Mouse (Mus musculus): Measurements from ENCODE around the gene Alg1.
"Not testable (repeated sequence)": the region's sequence is repeated elsewhere in the genome, so short reads cannot be mapped to it uniquely, and the experiment has no call there.

Gene Alg1

DNA sequence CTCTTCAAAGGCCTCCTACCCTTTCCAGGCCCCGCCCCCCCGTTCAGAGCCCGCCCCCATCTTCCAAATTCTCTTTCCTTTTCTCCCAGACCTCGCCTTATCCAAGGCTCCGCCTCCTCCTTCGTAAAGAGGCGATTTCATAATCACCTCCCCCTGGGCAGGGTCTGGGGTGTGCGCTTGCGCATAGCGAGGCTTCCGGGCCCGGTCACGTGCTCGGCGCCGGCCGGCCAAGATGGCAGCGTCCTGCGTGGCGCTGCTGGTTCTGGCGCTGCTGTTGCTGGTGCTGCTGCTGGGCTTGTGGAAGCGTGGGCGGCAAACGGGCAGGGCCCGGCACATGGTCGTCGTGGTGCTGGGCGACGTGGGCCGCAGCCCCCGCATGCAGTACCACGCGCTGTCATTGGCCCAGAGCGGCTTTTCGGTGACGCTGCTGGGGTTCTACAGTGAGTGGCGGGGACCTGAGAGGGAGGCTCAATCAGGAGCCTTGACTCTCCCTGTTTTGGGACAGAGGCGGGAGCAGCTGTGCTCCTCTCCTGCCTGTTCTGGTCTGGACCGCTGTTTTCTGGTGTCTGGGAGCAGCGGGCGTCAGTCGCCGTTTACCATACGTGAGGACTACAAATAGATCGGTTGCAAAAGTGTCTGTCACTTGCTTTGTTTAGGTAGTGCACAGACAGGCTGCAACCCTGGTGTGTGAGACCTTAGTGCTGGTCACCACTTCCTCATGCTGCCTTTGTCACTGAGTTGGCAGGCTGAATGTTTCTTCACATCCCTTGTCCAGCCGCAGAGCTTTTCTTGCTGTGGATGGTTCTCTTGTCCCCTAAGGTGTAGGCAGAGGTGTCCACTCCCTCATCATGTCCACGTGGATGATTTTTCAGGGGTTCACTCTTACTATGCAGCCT is at the start of gene Alg1:
Gene Alg1 (plus strand): TSS at position 204 of the 896 bp plus-strand sequence.
- peak; percentile 93 to 94 for DNase-seq (ENCODE audit: low spot score in 2 of 2)

DNA sequence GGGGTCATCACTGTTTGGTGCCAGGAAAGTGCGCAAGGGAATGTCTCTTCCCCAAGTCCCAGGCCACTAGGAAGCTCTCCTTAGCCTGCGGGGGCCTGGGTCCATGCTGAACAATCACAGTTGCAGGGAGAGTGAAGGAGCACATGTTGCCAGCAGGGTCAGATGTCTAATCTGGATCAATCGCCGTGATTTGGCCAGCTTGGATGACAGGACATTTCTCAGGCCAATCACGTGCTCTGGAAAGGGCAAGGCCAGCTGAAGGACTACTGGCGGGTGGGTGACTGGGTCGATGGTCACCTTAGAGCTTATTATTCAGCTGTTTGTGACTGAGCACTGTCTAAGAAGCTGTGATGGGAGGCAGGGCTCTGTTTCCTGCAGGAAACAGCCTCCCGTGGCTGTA is 49.3 kb upstream of the Alg1 start:
- DNase-seq (ENCODE audit: low spot score in 2 of 2), result no peak

DNA sequence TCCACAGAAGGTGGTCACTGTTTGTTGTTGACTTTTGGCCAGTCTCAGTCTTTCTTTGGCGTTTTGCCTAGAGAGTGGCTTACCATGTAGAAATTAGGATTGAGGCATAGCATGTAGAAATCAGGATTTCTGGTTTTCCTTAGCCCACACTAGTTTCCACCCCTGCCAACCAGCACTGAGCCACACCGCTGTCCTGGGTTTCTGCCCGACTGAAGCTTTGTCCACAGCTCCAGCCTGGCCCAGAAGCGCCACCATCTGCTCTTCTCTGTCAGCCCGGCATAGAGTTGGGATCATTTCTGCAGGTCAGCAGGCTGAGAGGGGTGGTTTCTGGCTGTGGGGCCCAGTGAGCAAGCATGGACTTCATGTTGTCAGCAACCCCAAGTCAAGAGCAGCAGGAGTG is 48.5 kb upstream of the Alg1 start:
- DNase-seq (ENCODE audit: low spot score in 2 of 2), result no peak

DNA sequence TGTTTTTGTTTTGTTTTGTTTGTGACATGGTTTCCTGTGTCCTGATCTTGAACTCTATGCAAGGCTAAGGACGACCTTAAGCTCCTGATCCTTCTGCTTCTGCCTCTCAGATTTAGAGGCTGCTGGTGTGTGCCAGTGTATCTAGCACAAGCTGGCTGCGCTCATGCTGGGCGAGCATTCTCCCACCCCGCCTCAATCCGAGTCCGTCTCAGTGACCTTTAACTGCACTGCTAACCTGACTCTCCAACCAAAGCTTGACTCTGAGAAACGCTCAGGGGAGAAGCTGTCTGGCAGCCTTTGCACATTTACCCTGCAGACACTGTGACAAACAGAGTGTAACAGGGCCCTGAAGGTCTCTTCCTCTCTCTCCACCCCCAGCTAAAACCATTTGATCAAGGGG is 47.7 kb upstream of the Alg1 start:
- DNase-seq (ENCODE audit: low spot score in 2 of 2), result no peak

DNA sequence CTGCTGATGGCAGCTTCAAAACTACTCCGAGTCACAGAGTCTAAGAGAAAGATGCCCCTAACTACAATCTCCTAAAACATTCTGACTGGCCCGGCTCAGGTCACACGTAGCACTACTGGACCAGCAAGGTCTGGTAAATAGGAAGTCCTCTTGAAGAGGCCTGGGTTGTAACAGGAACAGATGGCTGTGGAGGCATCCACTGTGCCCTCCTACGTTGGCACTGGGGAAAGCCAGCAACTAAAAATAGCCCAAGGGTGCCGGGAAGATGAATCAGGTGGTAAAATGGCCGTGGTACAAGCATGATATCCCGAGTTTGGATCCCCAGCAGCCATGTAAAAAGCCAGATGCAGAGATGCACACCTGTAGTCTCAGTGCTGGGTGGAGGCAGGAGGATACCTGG is 47.2 kb upstream of the Alg1 start:
- DNase-seq (ENCODE audit: low spot score in 2 of 2), result no peak

DNA sequence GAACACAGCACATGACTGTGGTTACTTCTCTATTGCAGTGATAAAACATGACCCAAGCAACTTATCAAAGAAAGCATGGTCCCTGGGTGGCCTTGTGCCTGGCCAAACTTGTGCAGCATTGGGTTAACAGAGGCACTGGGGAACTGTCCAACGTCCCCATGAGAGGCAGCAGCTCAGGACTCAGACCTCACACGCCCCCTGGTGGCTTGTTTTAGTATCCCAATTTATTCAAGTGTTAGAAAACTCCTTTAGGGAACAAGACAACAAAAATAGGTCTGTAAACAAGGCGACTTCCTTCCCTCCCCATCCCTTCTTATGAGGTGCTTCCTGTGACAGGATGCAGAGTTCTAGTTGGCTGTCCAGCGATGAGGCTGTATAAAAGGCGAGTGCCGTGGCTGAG is 38.3 kb upstream of the Alg1 start:
- DNase-seq (ENCODE audit: low spot score in 2 of 2), result peak in 1 of 2 experiments; percentile 59

DNA sequence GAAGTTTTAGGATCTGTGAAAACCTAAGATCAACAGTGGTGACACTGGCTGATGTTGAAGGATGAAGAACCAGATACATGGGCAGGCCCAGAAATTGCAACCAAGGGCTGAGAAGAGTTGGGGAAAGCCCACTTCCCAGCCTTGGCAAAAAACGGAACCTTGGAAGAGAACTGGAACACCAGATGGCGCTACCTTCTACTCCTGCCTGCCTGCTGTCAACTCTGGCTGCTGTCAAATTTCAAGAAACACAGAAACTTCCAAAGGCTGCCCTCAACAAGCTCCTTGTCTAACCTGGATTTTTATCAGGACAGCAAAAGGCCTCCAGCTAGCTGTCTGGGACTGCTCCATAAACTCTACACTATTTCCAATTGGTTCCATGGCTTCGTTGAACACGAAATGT is 30.7 kb upstream of the Alg1 start:
- DNase-seq (ENCODE audit: low spot score in 2 of 2), result peak in 1 of 2 experiments; percentile 34

DNA sequence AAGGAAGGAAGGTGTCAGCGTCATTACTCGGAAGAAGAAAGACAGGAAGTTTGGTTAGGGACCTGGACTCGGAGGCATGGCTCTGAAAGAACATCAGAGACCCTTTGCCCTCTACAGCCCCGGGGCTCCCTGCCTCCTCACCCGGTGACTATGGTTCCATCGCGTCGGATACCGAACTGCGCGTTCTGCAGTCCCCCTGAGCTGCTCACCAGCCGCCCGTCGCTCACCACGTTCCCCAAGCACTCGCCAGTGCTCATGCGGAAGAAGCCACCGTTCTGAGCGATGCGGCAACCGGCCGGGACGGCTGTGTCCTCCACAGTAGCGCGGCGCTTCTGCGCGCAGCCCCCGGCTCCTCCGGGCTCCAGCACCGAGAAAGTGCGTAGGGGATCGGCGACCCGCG is 30.2 kb upstream of the Alg1 start:
- DNase-seq (ENCODE audit: low spot score in 2 of 2), result no peak

DNA sequence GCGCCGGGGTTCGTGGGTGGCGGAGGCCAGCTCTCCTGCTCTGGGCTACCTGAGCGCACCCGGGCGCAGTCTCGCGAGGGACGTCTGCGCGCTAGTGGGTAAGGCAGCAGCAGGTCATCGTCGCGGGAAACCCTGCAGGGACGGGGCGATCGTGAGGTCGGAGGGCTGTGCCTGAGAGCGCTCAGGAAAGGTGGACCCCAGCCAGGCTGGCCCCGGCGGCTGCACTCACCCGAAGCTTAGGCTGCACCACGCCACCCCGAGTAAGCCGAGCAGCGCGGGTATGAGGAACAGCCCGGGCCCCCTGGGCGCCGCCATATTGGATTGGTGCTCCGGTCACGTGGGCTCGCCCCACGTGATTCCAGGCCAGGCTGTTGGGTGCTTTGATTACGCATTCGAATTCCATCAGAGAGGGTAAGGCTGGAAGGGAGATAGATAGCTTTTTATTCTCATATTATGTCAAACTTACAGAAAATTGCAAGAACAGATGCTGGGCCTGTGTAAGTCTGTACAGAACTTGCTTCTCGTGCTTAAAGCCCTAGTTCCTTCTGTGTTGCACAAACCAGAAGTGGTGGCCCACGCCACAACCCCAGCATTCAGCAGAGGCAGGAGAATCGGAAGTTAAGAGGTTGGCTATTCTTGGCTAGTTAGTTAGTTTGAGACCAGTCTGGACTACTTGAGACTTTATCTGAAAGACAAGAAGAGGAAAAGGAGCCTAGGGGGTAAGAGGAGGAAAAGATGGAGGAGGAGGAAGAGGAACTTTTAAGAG is 29.6 kb upstream of the Alg1 start, which contains the start of gene Nagpa:
Gene Nagpa (minus strand): TSS at position 345 of the 766 bp plus-strand sequence.
- peak; percentile 74 to 82 for DNase-seq (ENCODE audit: low spot score in 2 of 2)

DNA sequence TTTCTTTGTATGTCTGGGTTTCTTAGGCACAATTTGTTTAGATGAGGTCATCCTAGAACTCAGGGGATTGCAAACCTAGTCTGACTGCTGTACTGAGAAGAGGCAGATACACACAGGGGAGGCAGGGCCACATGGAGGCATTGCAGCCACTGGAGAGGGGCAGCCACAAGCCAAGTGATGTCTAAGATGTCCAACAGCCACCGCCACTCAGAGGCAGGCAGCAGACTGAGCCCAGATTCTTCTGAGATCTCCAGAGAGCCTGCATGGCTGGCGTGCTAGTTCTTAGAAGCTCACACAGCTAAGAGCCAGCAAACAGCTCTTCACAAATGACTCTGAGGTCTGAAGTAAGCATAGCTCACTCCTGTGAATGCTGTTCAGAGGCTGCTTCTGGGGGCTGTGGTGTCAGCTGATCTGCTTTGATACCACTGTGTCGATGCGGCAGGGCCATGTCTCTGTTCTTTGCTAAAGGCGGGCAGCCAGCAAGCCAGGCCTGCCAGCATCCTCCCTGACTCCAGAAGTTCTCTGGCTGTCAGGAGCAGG is 27.9 kb upstream of the Alg1 start:
- DNase-seq (ENCODE audit: low spot score in 2 of 2), result no peak

DNA sequence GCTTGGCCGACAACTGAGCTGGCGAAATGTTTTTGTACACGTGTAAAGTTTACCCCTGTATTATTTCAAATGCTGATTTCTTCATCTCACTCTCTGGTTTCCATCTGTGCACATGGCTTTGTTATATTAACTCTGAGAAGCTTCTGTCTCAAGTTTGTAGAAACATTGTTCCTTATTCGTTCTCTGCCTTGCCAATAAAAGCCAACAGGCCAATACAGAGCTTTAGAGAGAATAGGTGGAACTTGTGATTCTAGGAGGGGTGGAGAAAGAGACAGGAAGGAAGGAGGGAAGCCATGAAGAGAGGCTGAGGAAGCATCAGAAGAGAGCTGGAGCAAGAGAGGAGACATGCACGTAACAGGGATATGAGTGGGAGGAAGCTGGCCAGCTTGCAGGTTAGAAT is 27.4 kb upstream of the Alg1 start:
- DNase-seq (ENCODE audit: low spot score in 2 of 2), result no peak

DNA sequence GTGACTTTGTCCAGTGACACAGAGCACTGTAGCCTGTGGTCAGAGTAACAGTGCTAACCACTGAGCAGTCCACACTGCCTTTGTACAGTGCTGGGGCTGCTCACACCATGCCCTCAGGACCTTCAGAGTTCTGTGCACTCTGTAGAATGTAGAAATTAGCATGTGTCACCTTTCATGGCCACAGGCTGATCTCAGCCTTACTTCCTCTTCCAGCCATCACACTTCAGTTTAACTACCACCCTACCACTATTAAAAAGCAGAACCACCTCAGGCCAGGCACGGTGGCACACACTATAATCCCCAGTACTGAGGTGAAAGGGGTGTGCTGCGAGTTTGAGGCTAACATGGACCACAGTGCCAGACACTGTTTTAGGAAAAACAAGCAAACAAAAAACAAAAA is 23.1 kb upstream of the Alg1 start:
- DNase-seq (ENCODE audit: low spot score in 2 of 2), result no peak

DNA sequence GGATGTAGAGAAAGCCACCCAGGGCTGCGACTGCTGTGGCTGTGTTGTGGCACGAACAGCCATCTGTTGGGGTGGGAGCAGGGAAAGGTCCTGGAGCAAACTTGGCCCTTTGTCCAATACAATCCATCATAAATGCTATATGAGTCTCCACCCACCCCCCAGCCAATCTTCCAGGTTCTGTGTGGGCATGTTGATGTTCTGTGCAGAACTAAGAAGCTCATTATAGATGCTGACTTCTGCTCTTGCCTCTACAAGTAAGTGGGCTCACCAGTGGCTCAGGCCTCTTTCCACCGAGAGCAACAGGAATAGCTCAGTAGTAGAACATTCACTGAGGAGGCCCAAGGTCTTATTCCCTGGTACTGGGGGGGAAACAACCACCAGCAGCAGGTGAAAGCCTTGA is 21.3 kb upstream of the Alg1 start:
- DNase-seq (ENCODE audit: low spot score in 2 of 2), result no peak

DNA sequence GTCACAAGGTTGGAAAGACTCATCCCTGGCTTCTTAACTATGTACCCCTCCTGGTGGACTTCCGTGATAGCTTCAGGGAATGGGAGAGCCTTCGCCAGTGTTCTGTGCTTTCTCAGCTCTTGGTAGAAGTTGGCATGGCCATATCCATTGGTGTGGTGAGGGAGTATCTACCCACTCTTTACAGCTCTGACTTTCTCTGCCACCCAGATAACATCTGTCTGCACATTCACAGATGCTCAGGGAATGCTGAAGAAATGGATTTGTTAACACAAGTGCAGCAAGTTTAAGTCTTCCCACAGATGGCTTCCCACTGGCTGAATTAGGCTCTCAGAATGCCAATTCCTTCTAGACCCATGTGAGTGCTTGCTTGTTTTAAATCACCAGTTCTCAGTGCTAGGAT is 19.3 kb upstream of the Alg1 start:
- DNase-seq (ENCODE audit: low spot score in 2 of 2), result no peak

DNA sequence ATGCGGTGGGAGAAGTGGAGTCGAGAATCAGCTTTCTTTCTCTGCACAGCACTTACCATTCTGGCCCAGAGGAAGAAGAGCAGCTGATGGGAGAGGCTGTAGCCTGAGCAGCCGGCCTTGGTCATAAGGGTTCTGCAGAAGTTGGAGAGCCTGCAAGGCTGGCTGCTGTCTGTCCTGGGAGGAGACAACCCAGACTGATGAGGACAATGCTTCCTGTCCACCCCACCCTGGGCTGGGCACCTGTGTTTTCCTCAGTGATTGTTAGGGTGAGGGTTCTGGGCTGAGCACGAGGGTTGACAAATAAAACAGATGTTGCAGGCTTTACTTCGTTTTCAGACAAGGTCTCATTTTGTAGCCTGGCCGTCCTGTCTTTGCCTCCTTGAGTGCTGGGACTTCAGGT is 16.7 kb upstream of the Alg1 start:
- no peak for DNase-seq (ENCODE audit: low spot score in 2 of 2)

DNA sequence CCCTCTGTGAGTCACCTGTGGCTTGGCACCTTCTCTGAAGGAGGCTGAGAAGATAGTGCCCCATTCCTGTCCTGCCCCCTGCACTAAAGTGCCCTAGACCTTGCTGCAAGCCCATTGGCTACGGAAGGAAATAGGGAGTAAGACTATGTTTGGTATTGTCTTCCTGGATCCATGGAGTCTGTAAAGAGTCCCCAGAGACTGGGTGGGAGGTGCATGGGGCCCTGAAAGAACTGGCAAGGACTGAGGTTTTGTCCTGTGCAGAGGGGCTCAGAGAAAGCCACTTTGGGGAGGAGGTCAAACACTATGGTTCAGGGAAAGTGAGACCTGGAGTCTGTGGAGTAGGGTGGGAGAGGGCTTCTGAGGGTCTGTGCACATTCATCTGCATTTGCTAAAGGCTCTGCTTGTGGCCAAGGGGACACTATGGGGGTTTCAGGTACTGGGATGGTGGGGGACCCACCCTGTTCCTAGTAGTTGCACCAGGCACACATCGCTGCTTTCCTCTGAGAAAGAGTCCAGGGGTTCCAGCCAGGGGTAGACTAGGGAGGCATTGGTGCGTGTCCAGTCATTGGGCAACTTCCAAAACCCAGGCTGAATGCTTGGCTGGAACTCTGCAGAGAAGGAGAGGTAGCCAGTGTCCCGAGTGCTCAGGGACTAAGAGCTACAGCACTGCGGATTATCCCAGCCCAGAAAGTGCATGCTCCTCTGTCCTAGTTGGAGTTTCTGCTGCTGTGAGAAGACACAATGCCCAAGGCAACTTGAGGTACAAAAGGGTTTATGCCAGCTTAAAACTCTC is 15.9 kb upstream of the Alg1 start:
- DNase-seq (ENCODE audit: low spot score in 2 of 2), result no peak

DNA sequence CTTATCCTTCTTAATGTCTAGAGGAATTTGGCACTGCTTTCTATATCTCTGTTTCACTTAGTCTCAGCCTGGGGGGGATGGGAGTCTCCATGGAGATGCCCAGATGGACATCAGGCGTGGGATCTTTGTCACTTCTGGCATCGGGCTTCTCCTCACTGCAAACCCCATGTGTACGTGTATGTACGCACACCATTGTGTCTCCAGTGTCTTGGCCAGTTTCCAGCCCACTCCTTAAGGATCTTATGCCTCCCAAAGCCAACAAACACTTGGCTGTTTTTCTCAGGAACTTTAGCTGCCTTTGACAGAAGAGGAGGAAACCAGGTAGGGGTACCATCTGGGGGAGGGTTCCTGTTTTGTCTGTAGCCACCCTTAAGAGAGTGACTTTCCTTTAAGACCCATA is 12.0 kb upstream of the Alg1 start:
- no peak for DNase-seq (ENCODE audit: low spot score in 2 of 2)

DNA sequence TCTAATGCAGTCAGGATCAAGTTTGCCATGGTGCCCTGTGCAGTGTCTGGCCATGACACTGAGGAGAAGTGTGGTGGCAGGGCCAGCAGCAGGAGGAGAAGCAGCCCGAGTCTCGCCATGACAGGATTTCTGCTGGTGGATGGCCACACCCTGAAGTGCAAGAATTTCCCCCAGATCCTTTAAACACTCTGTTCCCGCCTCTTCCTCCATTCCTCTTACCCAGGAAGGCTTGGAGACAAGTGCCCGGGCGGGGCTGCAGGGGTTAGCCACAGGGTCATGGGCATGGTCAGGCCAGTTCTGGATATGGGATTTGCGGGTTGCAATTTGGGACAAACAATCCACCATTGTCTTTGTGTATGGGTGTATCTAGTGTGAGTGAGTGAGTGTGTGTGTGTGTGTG is 11.3 kb upstream of the Alg1 start, which contains the start of gene AU021092:
Gene AU021092 (minus strand): TSS at position 160 of the 400 bp plus-strand sequence.
- no peak for DNase-seq (ENCODE audit: low spot score in 2 of 2)

DNA sequence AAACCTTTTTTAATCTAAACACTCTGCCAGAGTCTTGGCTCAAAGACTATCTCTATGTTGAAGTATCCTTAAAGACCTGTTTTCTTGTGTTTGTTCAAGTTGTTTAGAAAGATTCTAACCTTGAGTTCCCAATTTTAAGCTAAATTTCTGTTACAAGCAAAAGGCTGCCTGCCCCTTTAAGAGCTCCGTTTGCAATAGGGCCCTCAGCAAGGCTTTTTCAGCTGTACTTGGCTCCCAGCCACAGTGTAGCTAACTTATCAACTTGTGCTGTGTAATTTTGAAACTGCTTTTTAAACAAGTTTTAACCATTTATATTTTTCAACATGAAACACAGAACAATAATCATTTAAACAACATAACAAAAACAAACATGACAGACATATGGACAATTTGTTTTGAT is 6.9 kb upstream of the Alg1 start:
- DNase-seq (ENCODE audit: low spot score in 2 of 2), result not testable (repeated sequence)

DNA sequence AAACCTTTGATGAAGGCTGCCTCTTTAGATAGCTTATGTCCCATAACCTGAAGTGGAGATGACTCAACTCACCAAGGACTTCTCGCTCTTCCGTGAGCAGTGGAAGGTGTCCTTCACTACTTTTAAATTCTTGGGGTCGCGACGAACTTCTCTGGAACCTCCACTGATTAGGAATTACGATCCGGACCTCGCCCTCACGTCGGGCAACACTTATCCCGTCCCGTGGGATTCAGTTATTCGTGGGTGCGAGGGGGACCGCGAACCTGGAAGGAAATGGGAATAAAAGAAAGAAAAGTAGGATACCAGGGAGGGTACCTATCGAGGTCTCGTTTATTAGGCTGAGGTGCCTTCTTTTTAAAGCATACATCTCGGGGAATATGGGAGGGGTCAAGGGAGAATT is 5.9 kb upstream of the Alg1 start:
- DNase-seq (ENCODE audit: low spot score in 2 of 2), result not testable (repeated sequence)

DNA sequence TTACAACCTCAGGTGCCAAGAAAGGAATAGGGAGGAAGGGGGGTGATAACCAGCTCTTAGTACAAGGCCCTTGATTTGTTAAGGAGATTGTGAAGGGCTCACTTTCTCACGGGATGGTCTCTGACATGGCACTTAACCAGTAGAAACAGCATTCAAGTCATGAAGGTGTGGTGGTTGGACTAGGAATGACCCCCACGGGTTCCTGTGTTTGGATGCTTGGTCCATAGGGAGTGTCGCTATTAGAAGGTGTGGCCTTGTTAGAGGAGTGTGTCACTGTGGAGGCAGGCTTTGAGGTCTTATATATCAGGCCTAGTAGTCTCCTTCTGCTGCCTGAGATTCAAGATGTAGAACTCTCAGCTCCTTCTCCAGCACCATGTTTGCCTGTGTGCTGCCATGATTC is 5.3 kb upstream of the Alg1 start:
- DNase-seq (ENCODE audit: low spot score in 2 of 2), result not testable (repeated sequence)

DNA sequence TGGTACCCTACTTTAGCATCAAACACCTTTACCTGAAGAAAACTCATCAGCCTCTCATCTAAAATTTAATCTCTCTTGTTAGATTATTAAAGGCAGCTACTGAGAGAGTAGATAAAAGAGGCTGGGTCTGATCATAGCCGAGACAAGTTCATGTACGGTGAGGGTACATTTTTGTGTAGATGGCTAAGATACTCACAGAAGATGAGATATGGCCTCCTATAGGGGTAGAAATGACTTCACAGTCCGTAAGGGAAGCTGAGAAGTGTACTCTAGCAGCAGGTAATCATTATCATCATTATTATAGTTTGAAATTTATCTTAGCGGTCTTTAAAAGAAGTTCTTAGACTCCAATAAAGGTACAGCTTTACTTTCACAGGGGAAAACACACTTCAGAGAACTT is 439 bp upstream of the Alg1 start:
- DNase-seq (ENCODE audit: low spot score in 2 of 2), result no peak
